Mouse (Mus musculus): ENCODE measurements around the gene Hkdc1.
"Not testable (repeated sequence)": the region's sequence is repeated elsewhere in the genome, so short reads cannot be mapped to it uniquely, and the experiment has no call there.

The Hkdc1 gene

DNA sequence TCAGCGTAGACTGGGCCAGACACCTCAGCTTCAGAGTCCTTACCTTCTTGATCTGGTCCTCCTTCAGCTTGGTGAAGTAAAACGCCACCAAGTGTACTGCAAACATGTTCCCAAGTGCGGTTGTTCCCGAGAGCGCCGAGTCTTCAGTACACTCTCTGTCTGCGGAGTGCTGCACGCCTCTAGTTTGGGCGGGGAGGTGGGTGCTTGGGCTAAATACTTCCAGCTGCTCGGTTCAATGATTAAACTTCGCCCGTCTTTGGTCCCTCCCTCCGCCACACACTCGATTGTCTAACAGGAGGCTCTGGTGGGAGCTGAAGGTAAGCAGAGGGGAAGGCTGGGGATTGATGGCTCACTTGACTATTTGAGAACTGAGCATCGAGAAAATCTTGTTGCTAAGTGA is at the start of gene Hkdc1:
Gene Hkdc1 (minus strand): TSS at position 237 of the 400 bp plus-strand sequence.
- no peak for DNase-seq

DNA sequence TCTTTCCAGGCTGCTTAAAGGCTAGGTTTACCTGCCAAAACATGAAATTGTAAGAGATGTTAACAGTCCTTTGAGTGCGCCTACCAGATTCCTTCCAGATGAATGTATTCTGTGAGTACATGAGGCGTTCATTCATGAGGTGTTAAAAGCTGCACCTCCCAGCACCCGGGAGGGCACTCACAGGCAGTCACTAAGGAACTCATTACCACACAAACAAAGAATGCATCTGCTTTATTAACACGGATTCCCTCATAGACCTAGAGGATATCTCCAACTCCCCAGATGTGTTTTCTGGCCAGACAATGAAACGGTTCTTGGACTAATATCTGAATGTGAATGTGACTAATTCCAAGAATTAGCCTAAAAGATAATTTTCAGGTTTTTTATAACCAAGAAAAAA is 48.8 kb upstream of the Hkdc1 start:
- DNase-seq = no peak

DNA sequence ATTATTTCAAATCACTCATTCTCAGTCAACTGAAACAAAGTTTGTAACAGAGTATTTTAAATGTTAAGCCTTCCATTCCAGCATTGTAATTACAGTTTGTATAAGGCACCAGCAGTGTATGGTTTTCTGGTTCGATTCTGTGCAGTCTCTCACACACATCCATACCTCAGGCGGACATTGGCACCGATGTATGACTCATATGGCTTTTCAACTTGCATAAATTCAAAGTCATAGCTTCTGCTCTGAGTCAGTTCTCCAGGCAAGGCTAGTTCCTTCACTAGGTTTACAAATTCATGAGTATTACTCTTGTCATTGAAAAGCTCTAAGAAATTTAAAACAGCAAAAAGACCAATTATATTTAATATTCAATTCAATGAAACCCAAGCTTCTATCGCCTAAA is 47.4 kb upstream of the Hkdc1 start:
- no peak for DNase-seq

DNA sequence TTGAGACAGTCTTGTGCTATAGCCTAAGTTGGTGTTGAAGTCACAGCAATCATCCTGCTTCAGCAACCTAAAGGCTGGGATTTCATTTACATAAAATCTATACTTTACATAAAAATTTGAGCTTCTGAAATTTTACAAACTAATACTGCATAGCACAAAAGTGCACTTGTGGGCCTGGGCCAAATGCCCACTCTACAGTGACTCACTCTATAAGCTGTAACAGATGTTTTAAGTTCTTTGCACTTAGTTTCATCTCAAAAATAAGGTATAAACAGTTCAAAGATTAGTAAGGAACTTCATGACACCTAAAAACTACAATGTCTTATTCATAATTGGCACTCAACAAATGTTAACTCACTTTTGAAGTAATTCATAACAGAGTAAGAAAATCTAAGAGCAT is 39.0 kb upstream of the Hkdc1 start:
- DNase-seq = no peak

DNA sequence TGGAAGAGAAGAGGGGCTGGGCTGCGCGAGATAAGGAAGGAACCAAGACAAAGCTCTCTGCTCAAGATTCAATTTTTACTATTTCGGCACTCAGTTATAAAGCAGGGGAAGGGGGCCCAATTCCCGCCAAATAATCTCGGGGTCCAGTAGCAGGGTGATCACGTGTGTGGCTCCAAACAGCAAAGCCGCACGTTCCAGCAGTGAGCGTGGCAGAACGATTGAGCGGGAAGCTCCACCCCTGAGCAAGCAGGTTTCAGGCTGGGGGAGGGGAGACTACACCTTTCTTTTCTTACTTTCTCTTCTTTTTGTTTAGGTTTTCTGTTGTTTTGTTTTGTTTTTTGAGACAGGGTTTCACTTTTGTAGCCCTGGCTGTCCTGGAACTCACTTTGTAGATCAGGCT is 29.7 kb upstream of the Hkdc1 start:
- DNase-seq = not testable (repeated sequence)

DNA sequence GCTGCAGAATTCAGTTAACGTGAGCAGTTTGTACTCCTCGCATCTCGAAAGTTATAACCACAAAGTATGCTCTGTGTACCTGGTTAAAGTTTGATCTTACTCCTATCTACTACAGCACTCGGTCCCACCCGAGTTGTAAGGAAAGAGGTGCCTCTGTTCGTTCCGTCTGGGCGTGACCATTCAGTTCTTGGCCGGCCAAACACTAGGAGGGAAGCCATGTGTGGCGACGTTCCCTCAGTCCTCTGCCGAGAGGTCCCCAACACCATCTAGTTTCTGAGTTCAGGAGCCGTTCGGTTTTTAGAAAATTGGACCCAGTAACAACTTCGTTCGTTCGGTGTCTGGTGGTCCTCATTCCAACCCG is 28.0 kb upstream of the Hkdc1 start:
- DNase-seq = no peak

DNA sequence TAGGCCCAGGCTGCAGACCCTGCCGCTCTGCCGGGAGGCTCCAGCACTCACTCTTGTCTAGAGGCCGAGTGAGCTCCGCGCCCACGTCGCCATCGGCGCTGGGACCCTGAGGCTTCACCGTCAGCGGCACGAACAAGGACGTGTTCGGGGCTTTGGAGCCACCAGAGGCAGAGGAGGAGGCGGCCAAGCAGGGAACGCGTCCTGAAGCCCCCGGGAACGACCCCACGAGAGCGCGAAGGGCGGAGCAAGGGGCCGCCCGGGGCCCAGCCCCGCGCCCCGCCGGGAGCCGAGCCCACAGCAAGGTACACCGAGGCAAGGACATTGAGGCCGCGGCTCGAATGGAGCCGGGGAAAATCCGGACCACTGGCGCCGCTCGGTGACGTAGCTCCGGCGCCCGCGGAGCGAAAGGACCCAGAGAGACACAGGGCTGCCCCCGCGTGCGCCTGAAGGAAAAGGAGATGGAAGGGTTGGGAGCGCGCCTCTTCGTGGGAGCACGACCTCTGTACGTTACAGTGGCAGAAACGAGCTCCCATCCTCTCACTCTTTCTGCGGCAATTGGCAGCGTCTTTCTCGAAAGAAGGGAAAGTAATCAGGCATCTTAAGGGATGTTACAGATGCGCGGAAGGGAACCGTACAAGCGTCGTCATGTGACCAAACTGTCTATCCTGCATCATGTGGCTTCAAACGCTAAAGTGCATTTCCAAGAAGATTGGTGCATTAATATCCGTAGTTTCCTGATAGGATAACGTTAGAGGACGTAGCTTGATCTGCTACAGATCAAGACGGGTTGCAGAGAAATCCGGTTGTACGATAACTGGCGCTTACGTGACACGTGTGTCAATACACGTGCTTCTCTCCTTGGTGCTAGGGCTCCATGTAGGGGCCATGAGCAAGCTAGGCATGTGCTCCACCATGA is 27.3 kb upstream of the Hkdc1 start, which contains the start of the genes 4930507D05Rik and Supv3l1:
Gene 4930507D05Rik (plus strand): TSS at position 126 of the 916 bp plus-strand sequence.
Gene Supv3l1 (minus strand): TSS at position 375 of the 916 bp plus-strand sequence.
- peak; percentile 86 for DNase-seq

DNA sequence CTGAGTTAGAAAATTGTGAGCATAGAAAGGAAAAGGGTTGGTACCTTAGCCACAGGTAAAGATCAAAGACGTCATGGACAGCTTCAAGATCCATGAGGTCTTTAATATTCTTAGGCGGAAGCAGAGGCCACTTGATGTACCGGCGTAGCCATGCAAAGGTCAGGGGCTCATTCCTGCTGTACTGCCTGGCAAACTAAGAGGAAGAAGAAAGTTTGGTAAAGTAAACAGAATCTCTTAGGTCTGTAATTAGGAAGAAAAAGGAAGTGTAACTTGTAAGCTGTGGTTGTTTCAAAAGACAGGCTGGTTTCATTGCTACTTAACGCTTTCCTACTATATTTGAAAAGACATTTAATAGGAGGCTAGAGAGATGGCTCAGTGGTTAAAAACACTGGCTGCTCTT is 8.1 kb upstream of the Hkdc1 start:
- no peak for DNase-seq

DNA sequence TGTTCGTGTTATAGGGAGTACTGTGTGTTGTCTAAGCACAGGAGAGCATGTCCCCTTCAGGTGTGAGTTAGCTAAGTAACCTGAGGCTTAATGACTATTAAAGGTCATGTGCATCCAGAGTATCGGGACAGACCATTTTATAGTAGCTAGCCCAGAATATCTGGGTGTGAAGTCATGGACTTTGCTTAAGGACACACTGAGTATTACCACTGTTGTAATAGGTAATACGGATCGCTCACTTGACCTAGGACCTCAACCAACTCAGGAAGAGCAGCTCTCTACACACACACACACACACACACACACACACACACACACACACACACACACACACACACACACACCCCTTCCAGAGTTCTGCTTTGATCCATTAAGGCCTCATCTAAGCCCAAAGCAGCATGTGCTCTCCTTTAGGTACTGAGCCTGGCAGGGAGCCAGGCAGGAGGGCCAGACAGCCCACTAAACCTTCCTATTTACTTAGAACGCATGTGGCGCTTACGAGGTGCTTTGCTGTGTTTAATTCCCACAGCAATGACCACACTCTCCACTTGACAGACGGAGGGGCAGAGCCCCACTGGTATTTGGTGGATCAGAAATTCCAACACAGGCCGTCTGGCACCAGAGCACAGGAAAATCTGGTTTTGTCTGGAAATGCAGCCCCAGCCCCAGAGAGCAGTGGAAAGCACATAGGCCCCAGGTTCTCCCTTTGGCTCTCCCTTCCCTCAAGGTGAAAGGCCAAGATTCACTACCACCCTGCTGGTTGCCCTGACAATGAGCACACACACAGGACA is 3.0 kb upstream of the Hkdc1 start:
- DNase-seq = no peak

DNA sequence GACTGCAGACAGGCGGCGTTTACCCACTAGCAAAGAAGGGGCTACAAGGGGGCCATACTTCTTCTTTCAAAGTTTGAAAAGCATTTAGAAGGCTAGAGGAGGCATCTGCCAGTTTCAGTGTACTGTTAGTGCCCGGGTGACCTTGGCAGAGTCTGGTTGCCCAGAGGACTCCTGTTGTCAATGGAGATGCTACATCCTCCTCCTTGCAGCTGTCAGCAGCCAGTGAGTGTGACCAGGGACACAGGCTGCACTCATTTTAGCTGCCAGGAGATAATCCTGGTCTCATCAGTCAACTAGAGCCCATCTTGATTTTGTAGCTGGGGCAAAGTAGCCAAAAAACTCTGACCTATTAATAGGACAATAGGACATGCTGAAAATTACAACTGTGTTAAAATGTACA is 1.2 kb downstream of the Hkdc1 start:
- DNase-seq = no peak

DNA sequence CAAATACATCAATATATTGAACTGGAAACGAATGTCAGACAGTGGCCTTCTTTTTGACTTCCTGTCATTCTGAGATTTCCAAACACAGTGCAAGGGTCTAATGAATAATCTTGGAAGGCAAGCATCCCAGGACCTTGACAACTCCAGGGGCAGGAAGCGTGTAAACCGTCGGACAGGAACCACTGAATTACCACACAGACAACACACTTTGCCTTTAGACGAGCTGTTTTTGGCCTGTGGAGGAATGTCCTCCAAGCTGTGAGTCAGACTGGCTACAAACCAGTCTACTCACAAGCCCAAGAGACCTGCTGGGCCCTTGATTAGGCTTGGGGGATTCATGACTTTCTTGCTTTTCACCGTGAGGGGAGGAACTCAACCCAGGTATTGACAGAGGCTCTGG is 1.9 kb downstream of the Hkdc1 start:
- DNase-seq = no peak

DNA sequence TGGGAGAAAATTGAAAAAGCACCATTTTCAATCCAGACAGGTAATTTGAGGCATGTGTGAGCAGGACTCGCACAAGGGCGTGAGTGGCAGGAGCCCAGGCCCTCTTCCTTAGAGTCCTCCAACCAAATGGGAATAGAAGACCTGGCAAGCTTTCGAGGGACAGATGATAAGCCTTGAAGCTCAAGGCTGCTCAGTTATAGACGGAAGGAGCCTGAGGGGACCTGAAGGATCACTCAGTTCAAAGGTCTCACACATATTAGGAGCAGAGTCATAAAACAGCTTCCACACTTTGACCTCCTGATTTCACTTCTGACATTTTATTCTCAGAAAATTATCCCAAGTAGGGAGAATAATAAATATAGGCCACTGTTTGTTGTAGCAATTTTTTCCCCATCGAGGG is 2.9 kb downstream of the Hkdc1 start:
- no peak for DNase-seq

DNA sequence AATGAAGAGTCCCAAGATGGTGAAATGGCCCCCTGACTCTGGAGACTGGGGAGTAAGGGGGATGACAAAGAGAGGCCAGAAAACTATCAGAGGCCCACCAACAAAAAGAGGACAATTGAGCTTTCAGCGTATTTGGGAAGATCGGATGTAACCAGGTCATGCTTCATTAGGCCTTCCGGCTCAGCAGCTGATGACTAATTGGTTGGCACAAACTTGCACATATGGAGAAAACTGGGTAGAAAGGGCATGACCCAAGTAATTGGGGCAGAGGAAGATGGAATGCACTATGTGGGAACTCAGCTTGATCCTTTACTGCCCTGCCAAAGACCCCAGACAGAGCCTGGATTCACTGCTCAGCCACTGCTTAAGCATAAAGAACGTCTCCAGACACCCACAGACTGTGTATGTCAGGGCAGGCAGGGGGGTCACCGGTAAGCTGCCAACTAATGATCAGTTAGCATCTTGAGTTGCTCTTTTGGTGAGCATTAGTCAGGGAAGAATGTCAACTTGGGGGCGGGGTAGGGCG is 3.4 kb downstream of the Hkdc1 start:
- no peak for DNase-seq

DNA sequence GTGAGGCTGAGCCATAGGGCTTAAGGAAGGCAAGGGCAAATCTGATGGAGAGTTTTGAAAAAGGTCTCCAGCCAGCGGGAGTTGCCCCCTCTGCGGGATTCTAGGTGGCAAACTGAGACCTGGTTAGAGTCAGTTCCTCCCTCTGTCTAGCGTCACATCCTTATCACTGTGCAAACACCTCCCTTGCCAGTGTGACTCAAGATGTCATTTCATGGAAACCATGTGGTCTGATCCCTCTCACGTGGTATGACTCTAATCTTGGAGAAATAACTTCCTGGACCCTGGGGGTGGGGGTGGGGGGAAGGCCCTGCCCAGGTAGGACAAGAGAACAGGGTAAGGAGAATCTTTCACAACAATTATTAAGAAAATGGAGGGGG is 8.7 kb downstream of the Hkdc1 start:
- DNase-seq = no peak

DNA sequence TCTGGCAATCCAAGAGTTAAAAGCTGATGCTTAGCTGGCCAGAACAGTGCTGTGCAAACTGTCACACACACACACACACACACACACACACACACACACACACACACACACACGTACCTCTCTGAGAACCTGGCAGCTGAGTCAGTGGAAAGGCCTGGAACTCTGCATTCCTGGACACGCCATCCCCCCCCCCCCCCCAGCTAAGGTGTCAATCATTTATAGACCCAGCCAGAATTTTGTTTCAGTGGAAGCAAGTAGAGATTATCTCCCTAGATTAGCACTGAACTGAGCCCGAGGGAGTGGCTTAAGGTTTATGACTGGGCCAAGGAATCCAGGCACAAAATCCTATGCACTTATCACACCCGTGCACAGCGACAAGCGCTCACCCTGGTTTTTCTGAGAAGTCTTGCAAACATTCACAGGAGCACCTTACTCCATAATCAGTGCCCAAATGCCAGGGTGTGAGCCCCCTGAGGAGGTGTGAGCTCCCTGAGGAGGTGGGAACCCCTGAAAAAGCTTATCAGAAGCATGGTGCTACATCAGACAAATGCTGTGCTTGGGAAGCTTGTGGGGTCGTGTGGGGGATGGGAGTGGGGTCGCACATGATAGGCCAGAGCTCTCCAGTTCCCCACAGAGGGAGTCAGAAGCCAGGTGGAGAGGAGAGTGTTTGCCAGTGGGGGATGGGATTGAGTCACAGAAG is 9.2 kb downstream of the Hkdc1 start:
- DNase-seq = no peak

DNA sequence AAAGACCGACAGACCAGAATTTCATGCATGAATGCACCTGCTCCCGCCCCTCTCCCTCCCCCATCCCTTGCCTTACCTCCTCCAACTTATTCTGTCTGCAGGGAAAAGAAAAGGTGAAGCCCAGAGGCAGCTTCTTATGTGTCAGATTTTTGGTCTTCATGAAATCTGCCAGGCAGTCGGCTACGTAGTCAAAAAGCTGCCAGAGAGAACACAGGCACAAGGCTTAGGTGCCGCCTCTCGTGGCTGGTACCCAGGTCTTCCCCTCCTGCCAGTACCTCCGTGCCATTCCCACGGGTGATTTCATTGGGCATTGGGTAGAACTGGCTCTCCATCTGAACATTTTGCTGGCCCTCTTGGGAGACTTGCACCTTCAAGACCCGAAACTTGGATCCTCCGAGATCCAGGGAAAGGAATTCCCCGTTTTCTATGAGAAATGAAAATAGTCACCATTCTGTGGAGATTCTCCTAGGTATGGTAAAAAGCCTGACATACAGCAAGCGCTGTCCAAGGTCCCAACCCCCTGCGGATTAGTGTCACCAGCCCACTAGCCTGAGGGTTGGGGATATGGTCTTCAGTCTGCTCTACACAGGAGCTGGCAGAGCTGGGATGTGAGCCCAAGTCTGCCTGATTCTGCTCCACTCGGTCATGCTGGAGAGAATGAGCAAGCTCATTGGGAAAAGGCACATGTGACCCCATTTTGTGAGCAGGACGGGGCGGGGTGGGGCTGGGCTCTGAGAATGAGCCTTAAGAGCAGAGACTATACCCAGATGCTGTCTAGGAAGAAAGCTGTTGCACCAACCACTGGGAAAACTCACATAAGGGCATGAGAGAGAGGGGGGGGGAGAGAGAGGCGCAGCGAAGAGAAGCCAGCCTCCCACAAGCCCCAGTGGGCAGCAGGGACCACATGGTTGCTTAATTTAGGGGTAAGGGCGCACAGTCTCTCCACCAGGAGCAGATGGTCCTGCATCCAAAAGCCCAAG is 10.6 kb downstream of the Hkdc1 start:
- peak; percentile 28 for DNase-seq

DNA sequence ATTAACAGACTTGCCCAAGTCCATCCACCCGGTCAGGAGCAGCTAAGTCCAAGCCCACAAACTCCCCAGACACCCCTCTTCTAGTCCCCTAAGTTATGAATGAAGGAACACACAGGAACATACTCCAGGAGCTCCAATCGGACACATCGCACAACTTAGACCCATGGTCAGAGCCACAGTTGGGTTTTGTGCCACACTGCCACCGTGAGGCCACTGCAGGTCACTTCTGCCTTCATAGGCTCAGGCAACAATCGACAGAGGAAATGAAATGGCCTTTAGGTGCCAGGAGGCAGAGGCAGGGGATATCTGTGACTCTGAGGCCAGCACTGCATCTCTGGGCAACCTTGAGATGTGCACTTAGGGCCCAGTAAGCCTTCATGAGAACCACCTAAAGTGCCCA is 11.3 kb downstream of the Hkdc1 start:
- DNase-seq = peak; percentile 61

DNA sequence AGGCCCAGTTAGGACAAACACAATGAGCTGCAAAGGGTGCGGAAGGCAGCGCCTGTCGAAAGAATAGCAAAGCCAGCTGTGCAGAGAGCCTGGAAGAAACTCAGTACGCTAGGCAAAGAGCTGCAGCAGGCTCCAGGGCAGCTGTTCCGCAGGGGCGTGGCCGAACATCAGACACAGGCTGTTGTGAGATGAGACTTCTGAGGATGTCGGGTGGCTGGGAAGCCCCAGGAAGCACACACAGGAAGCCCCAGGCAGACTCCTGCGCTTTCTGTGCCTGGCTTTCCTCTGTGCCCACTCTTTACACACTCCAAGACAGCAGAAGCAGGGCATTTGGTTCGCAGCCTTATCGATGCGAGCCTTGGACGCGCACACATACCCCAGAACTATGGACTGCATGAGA is 17.4 kb downstream of the Hkdc1 start:
- no peak for DNase-seq

DNA sequence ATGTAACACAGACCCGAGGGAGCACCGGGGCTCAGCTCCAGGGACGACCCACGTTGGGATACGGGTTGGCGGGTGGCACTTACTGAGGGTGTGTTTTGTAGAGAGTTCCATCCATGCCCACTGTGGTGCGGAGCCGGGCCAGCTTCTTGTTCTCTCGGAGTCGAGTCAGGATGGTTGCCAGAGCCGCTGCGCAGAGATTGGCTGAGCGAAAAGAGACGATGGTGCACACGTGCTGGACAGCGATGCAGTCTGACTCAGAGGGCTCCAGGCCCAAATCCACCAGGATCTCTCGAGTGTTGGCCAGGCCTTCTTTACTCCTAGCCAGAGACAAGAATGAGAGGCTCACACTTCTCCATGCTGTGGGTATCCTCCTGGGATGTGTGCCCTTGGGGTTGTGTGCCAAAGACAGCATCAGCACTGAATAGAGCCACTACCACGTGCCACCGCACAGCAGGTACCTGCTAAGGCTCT is 20.6 kb downstream of the Hkdc1 start:
- DNase-seq = peak; percentile 12

DNA sequence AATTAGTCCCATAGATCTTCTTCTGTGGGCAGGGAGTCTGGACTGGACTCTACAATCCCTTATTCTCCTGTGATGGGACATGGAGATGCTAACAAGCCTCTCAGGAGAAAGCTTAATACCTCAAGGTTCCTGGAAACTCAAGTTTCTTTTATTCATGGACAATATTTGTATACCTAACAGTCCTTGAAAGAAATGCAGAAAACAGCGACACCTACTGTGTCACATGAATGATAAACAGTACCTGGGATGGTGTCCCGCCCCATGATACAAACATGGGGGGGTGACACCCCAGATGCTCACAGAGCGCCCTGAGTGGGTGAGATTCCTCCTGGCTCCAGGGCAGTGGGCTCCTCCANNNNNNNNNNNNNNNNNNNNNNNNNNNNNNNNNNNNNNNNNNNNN is 39.3 kb downstream of the Hkdc1 start:
- no peak for DNase-seq

DNA sequence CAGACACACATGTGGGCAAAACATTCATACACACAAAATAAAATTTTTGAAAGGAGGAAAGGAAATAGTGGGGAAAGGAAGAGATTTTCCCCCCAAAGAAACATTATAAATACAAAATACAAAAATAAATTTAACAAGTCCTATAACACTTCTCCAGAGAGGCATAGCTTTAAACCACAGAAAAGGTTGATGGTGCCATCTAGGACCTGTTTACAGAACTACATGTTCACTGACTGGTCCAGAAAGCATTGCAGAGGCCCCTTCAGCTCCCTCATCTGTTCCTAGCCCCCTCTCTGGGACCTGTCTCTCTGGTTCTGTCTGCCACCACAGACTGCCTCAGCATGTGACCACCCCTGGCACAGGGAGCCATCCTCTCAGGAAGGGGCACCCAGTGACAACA is 41.4 kb downstream of the Hkdc1 start:
- DNase-seq = no peak

DNA sequence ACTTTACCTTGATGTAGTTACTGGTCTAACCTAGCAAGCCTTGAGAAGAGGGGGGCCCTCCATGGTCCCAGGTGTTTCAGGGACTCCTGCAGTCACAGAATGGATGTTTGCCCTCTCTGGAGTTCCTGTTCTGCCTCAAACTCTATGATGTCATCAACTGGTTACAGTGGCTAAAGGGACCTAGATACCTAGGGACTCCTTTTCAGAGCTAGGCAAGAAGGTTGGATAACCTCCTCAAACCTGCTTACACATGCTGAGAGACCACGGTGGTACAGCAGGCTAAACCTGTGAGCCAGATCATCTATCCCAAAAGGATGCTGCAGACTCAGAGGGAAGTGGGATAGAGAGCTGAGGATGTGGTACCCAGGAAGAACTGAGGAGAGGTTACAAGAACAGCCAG is 42.5 kb downstream of the Hkdc1 start, which contains the start of gene Hk1:
Gene Hk1 (minus strand): TSS at position 101 of the 400 bp plus-strand sequence.
- DNase-seq = no peak
